Mouse (Mus musculus): ENCODE results near the gene Pitpnb. TPM values are rescaled to one million over a fixed set of nuclear protein-coding genes. Genes with fewer than 3 reads are reported as not detected.

Pitpnb gene
- 10 to 100 TPM; 68.1 to 68.2 TPM for total RNA-seq (2021)
- long read RNA-seq, experiment 1, partial matches to known transcripts, result 2 of 91 reads
- long read RNA-seq, experiment 1, other reads (novel, unspliced or antisense), result 89 of 91 reads
- long read RNA-seq, experiment 2, partial matches to known transcripts, result 1 of 111 reads
- long read RNA-seq, experiment 2, other reads (novel, unspliced or antisense), result 110 of 111 reads

- DNase-seq (ENCODE audit: low spot score in 2 of 2), result peak; percentile 98
These were observed at the start of gene Pitpnb for GRCm38 (mm10) chr5:111330417-111331098. Gene Pitpnb (plus strand): TSS chr5:111330763.

- no peak for DNase-seq (ENCODE audit: low spot score in 2 of 2)
These were observed 46.0 kb upstream of the Pitpnb start for GRCm38 (mm10) chr5:111284420-111285175.

GRCm38 (mm10) chr5:111287571-111287970, 43.0 kb upstream of the Pitpnb start:
- no peak for DNase-seq (ENCODE audit: low spot score in 2 of 2)

GRCm38 (mm10) chr5:111288486-111288885, 42.1 kb upstream of the Pitpnb start:
- no peak for DNase-seq (ENCODE audit: low spot score in 2 of 2)

GRCm38 (mm10) chr5:111290071-111290470, 40.5 kb upstream of the Pitpnb start:
- peak; percentile 50 to 74 for DNase-seq (ENCODE audit: low spot score in 2 of 2)

GRCm38 (mm10) chr5:111291639-111292038, 38.9 kb upstream of the Pitpnb start:
- no peak for DNase-seq (ENCODE audit: low spot score in 2 of 2)

GRCm38 (mm10) chr5:111297801-111298200, 32.8 kb upstream of the Pitpnb start:
- no peak for DNase-seq (ENCODE audit: low spot score in 2 of 2)

GRCm38 (mm10) chr5:111298706-111299105, 31.9 kb upstream of the Pitpnb start:
- DNase-seq (ENCODE audit: low spot score in 2 of 2), result no peak

GRCm38 (mm10) chr5:111300776-111301175, 29.8 kb upstream of the Pitpnb start:
- no peak for DNase-seq (ENCODE audit: low spot score in 2 of 2)

GRCm38 (mm10) chr5:111301736-111302135, 28.8 kb upstream of the Pitpnb start:
- DNase-seq (ENCODE audit: low spot score in 2 of 2), result no peak

- no peak for DNase-seq (ENCODE audit: low spot score in 2 of 2)
These were observed 25.8 kb upstream of the Pitpnb start for GRCm38 (mm10) chr5:111304730-111305129.

- no peak for DNase-seq (ENCODE audit: low spot score in 2 of 2)
These were observed 20.4 kb upstream of the Pitpnb start for GRCm38 (mm10) chr5:111310185-111310584.

- no peak for DNase-seq (ENCODE audit: low spot score in 2 of 2)
These were observed 16.7 kb upstream of the Pitpnb start for GRCm38 (mm10) chr5:111313833-111314232.

- no peak for DNase-seq (ENCODE audit: low spot score in 2 of 2)
These were observed 15.5 kb upstream of the Pitpnb start for GRCm38 (mm10) chr5:111315061-111315460.

GRCm38 (mm10) chr5:111317526-111317925, 13.0 kb upstream of the Pitpnb start:
- DNase-seq (ENCODE audit: low spot score in 2 of 2), result no peak

GRCm38 (mm10) chr5:111318946-111319345, 11.6 kb upstream of the Pitpnb start:
- no peak for DNase-seq (ENCODE audit: low spot score in 2 of 2)

GRCm38 (mm10) chr5:111325813-111326212, 4.8 kb upstream of the Pitpnb start:
- DNase-seq (ENCODE audit: low spot score in 2 of 2), result no peak

GRCm38 (mm10) chr5:111327420-111327819, 3.1 kb upstream of the Pitpnb start:
- DNase-seq (ENCODE audit: low spot score in 2 of 2), result no peak

- DNase-seq (ENCODE audit: low spot score in 2 of 2), result no peak
These were observed 664 bp upstream of the Pitpnb start for GRCm38 (mm10) chr5:111329782-111330416.

GRCm38 (mm10) chr5:111331099-111331435, 504 bp downstream of the Pitpnb start:
- no peak for DNase-seq (ENCODE audit: low spot score in 2 of 2)

- DNase-seq (ENCODE audit: low spot score in 2 of 2), result no peak
These were observed 5.6 kb downstream of the Pitpnb start for GRCm38 (mm10) chr5:111335939-111336691.
